Mouse (Mus musculus): ENCODE measurements around the gene D2hgdh.

Gene D2hgdh

DNA sequence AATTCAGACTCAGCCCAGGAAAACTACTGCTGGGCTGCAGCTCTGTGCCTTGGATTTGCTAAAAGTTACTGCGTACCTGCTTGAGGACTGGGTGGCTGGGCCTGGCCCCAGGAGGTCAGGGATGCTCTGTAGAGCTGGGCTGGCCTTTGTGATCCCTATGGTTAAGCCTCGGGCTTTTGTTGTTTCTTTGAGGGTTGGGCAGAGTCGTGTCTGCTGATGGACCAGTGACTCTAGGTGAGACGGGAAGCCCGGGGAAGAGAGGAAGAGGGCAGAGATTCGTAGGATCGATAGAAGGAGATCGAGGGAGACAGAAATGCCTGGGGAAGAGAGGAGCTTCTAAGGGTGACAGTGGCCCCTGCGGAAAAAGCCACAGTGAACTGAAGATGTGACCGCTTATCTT is at the start of gene D2hgdh:
TSS of gene D2hgdh (plus strand) at position 301 of the 400 bp plus-strand sequence.
- no peak for DNase-seq

DNA sequence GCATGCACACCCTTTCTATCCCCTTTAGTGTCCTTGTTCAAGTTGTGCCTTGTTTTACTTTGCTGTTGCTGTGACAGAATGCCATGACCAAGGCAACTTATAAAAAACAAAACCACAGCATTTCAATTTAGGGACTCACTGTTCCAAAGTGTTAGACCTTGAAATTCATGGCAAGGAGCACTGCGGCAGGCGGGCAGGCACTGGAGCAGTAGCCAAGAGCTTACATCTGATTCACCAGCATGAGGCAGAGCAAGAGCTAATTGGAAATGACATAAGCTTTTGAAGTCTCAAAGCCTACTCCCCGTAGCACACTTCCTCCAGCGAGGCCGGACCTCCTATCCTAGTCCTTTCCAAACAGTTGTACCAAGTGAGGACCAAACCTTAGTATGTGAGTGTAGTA is 48.0 kb upstream of the D2hgdh start:
- DNase-seq, result no peak

DNA sequence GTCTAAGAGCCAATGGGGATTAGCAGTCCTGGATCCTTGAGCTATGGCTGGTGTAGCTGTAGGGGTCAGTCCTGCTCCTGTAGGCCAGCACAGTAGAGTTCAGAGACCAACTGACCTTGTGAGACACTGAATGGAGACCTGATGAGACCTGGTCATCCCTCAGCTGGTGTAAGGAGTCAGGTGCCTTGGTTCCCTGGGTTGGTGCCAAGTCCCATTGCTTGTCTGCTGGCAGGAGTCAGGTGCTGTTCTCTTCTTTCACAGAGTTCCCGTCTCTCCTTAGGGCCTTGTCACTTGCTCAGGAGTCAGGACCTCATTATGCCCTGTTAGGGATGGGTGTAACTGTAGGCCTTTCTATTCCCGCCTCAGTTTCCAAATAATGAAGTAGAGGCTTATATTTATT is 37.8 kb upstream of the D2hgdh start:
- DNase-seq, result no peak

DNA sequence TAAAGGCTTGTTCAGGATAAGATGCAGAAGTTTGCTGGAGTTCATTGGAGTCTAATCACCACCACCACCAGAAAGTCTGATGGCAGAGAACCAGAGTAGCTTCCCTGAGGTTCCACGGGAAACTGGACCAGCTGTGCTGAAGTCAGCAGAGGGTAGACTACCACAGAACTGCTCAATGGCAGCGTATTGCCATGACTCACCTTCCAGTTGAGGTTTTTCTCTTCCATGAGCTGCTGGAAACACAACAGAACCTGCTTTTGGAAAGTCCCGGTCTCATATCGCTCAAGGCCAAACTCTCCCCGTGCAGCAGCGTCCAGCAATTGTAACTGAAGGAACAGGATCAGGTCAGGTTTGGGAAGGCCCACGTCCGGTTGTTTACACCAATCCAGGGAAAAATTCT is 30.2 kb upstream of the D2hgdh start:
- DNase-seq, result no peak

DNA sequence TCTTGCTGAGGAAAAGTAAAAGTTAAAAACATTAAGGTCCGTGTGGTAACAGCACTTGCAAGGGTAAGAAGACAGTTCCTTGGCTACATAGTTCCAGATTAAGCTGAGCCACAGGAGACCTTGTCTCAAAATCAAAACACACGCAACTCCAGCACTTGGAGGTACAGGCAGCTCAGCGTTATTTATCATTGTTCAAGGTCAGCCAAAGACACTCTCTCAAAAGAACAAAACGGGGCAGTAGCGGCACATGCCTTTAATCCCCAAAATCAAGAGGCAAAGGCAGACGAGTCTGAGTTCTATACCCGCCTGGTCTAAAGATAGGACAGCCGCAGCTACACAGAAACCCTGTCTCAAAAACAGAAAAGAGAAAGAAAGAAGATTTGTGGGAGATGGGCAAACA is 28.8 kb upstream of the D2hgdh start:
- DNase-seq, result no peak

DNA sequence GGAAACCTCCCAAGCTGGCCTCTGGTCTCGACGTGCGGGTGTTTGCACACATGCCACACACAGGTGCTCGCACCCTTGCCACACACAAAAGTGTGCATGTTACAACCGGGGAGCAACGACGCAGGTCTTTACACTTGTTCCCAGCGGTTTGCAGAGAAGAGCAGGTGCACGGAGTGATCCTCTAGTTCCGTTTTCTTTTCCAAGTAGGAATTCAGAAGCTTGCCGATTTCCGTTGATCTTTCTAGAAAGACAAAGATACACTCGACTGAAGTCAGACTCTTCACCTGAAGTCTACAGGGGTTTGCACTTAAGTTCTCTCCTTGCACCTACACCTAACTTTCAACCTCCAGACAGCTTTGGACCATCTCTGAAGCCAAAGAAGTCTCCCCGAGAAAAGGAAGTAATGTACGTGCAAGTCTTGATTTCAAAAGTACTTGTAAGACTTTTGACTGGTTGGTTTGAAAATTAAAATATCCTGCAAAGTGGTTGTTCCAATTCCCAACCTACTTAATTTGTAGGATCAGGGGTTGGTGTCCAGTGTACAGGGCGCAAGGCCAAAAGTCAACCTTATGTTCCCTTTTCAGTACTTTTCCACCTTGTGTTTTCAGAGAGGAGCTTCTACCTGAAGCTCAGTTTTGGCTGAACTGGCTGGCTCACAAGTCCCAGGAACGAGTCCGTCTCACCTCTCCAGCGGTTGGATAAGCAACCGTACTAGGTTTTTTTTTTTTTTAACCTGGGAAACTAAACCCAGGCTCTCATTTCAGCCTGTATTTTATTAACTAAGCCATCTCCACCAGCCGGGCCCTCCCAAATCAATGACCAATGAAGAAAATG is 23.8 kb upstream of the D2hgdh start:
- DNase-seq, result no peak

DNA sequence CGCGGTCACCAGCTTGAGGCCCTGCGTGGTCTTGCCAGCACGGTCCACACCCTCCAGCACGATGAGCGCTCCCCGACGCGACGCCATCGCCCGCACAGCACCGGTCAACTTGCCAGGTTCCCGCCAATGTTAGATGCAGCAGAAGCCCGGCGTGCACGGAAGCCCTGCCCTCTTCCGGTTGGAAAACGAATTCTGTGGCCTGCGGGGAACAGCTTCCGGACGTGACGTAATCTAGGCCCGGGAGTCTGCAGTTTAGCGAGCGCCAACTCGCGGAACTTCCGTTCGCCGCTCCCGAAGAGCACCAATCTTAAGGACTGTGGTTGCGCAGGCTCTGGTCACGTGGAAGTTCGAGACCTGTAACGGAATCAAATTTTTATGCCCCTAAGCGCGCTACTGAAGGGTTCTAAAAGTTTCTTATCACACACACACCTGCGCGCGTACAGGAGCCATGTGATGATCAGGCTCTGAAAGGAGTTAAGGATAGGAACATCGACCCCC is 22.9 kb upstream of the D2hgdh start, which contains the start of gene Dtymk:
TSS of gene Dtymk (minus strand) at position 194 of the 498 bp plus-strand sequence.
- DNase-seq, result peak; percentile 92

DNA sequence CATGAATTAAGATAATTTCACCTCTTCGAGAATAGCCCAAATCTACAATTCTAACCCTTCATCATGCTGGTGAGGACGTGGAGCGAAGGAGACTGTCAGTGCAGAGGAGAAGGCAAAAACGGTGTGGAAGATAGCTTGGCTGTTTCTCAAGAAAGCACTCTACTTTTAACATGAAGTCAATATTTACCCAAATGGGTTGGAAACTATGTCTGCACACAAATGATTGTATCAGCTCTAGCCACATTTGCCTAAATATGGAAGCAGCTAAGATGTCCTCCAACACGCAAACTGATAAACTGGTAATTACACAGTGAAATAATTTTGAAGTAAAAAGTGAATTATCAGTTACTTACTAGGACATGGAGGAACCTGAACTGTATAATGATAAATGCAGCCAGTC is 21.9 kb upstream of the D2hgdh start:
- no peak for DNase-seq

DNA sequence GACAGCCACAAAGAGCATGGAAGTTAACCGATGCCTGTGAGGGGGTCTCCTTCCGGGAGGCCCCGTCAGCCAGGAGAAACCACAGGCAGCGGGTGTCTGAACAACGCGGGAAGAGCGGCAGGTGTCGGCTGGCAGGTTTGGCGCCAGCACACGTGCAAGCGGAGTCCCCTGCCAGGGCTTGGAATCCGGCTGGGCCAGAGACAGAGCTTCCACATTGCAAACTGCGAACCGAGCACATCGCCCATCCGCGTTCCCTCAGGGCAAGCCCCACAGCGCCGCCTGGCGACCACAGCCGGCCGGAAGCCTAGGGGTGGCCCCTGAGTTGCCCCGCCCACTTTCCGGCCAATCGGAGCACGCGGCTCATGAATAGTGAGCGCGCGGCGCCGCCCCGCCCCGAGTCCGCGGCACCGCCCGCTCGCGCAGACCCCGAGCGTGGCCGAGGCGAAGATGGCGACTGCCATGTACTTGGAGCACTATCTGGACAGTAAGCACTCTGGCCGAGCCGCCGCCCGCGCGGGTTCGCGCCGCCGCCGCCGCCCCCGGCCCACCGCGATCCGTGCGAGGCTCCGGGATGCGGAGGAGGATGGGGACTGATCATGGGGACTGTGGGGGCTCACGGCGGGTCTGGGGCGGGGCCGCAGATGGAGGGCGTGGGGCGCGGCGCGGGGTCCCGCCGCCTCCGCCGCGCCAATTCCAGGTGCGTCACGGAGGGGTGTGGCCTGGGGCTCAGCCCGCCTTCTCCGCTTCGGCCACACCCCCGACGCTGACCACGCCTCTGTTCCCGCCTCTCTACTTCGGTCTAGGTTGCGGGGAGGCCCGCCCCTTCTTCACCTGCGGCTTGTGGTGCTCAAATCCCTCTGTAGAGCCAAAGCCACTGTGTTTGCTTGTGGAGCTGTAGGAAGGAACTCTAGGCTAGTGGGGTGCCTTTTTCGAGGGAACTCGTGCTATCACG is 20.9 kb upstream of the D2hgdh start, which contains the start of gene Ing5:
TSS of gene Ing5 (plus strand) at position 410 of the 952 bp plus-strand sequence.
- peak; percentile 99 for DNase-seq

DNA sequence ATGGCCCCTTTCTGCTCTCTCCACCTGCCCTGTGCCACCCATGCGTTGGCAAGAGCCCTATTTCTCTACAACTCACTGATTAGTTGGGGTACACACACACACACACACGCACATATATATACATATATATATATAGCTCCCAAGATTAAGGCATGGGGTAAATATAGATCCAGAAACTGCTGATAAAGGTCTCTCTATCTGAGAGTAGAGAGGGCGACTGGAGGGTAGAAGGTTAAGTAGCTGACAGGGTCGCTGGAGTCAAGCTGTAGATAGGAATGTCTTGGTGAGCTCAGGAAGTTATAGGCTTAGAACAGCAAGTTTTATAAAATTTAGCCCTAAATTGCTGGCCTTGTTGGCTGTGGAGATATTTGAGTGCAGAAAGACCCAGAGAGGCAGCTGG is 19.9 kb upstream of the D2hgdh start:
- DNase-seq, result no peak

DNA sequence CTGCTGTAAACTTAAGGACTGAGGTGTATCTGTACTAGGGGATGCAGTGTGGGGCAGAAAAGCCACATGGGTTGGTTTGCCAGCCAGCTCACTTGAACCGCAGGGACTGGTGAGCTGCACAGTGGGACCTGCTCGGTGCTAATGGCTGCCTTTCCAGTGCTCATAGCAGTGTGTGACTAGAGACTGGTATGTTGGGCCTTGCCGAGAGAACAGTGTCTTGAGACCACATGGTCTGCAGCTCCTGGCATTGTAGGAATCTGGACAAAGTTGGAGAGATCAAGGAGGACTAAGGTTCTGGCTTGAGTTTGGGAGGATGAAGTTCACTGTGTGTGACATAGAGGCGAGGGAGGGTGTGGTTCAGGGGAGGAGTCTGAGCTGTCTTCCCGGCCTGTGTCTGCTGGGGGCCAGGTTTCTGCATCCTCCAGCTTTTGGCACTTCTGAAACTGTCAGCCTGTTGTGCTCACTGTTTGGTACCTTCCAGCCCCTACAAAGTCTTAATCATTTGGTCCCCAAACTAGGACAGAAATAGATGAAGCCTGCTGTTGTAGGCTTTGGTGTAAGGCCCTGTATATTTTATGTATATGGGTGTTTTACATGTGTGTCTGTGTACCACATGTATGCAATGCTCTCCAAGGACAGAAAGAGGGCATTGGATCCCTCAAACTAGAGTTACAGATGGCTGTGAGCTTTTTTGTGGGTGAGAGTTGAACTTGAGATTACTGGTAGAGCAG is 19.3 kb upstream of the D2hgdh start:
- DNase-seq, result no peak

DNA sequence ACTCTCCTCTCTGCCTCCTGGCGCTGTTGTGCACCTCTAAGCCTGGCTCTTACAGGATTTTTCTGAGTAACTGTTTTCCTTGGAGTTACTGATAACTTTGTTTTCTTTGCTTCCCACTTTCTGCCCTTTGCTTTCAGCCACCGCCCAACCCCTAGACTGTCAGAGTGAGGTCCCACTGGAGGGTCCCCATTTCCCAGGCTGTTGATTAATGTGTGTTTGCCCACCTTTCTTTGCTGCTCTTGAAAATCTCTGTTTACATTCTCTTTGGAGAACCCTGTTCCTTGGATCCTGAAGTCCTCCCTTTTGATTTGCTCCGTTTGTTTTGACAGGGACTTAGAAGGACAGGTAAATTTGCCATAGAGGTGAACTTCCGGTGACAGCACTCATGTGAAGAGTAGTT is 15.8 kb upstream of the D2hgdh start:
- DNase-seq, result no peak

DNA sequence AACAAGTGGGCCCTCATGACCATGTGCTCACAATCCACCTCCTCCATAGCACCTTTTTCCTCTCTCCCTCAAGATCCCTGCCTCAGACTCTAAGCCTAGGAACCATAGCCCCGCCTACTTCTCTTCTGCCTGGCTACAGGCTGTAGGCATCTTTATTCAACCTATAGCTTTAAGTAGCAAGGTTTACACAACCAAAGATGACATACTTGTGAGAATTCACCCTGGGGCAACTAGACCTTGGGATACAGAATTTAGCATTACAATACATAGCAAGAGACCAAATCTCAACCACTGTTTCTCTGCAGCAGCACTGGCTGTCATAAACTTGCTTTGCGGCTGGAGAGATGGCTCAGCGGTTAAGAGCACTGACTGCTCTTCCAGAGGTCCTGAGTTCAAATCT is 14.7 kb upstream of the D2hgdh start:
- no peak for DNase-seq

DNA sequence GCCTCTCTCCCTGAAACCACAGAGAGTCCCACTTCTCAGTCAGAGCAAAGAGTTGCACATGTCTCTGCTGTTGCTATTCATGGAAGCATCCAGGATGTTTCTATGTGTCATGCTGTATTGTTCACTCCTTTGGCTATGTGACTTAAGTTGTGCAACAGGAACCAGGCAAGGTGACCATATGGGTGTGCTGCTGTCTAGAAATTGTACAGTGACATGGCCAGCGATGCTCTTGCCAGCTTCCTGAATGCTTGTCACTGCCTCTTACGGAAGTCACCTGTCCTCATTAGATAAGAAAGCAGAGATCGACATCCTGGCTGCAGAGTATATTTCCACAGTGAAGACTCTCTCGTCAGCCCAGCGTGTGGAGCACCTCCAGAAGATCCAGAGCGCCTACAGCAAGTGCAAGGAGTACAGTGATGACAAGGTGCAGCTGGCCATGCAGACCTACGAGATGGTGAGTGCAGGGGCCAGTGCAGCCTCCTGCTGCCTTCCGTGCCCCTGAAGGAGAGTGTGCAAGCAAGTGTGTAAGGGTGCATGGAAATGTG is 13.1 kb upstream of the D2hgdh start:
- DNase-seq, result no peak

DNA sequence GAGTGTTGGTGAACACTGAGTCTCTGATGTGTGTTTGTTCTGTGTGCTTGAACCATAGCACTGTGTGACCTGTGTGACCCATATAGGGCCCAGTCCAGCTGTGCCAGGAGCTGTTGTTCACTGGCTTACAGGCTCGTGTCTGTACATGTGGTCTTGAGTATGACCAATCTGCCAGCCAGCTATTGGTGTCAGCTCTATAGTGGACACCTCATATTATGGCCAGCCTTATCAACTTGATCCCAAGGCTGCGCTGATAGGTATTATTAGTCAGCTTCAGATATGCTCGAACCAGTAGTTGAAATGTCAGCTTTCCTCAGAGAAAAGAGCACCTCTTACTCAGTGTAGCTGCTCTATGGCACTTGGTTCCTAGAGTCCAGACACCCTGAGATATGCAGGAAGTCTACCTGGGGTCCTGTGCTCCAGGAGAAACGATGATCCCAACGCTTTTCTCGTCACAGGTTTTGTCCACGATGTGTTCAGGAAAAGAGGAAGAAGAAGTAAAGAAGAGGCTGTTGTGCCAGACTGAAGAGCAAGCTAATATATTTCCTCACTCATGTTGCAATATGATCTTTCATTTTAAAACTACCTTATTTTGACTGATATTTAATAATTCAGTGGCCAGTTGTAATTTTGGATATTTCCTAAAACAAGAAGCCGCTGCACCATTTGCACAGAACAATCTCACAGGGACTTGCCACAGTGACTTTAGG is 6.7 kb upstream of the D2hgdh start:
- no peak for DNase-seq

DNA sequence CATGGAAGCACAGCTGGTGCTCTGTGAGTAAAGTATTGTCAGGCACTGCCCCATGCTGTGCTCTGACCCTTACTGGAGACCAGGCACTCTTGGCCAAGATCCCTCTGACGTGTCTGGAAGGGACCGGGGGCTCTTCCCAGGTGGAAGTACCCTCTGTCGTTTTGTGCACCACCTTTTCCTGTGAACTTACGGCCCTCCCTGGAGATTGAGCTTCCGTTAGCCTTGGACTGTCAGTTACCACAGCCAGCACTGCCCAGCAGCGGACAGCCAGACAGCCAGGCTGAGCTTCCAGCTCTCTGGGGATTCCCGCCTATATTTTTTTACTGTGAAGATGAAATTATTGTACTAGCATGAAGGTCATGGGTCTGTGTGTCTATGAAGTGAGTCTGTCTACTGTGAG is 6.0 kb upstream of the D2hgdh start:
- no peak for DNase-seq

DNA sequence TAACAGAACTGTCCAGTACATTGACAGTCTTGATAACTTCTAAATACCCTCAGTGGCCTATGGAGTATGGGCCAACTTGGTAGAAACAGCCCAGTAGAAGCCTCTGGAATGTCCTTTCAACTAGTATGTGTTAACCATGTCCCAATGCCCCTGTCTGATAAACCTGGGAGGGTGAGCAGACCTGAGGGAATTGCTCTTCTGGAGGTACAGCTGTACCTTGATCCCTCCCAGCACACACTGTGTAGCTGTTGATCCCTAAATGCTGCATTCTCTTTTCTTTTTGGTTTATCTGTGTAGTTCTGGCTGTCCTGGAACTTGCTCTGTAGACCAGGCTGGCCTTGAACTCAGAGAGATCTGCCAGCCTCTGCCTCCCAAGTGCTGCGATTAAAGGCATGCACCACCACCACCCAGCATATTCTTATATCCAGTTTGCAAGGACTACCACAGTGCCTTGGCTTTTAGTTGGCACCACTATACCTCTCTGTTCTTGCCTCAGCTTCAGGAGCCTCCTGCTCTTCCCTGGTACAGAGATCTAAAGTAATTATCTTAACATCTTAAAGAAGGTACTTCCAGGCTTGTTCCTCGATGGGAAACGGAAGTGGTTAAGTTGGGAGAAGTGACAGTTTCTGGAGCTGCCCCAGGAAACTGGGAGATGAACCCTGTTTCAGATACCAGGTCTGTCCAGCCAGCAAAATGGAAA is 763 bp upstream of the D2hgdh start:
- no peak for DNase-seq

DNA sequence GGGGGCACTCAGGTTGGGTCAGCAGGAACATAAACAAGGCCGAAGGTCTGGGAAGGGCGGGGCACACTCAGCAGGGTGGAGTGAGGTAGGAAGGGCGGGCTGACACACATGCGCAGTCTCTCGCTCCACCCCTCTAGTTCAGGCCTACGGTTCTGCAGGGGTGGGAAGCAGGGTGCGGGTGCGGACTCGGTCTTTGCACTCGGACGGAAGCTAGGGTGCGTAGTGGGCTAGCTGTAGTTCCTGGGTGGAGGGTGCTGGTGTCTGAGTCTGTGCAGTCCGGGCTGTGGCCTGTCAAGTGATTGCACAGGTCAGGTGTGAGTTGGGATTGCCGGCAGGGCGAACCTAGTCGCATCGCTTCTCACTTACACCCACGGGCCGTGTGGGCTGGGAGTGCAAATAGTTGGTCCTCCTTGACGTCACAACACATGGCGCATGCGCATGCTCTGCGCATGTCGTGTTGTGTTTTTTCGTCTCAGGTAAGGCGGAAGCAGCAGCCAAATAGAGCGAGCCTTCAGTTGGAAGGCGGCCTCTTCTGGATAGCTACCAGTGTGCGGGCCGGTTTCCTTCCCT is 481 bp downstream of the D2hgdh start:
- DNase-seq, result peak; percentile 95

DNA sequence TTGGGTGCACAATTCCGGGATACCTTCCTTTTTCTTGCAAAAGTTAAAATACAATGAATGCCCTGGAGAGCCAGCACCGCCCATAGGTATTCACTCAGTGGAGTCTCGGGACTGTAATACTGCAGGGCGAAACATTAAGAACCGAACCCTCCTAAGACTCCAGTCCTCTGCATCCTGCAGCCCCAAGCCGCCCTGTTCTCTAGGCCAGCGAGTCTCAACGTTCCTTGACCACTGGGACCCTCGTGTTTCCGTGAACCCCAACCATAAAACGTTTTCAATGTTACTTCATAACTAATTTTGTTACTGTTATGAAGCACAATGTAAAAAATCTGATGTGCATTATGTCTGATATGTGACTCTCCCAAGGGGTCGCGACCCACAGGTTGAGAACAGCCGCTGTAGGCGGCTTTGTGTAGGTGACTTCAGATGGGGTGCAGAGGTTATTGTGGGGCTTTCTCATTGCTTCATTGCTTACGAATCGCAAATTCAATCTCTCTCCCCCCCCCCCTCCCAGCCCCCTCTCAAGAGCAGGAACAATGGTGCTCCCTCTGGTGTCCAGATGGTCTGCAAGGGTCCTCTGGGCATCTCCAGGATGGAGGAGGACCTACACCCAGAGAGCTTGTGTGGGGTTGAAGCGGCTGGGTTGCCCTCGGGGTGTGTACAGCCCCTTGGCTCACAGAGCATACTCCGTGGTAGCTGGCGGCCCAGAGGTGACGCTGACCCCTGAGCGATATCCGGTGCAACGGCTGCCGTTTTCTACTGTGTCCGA is 1.2 kb downstream of the D2hgdh start:
- no peak for DNase-seq

DNA sequence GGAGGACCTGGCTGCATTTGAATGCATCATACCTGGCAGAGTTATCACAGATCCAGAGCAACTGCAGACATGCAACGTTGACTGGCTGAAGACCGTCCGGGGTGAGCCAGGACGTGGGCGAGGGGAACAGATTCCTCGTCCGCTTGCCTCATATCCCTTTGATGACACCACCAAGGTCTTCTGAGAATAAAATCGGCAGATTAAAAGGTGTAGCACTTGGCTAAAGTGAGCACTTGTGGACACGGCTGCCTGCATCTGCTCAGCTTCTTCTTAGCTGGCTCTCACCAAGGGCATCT is 1.8 kb downstream of the D2hgdh start:
- no peak for DNase-seq
